Mouse (Mus musculus): ENCODE measurements around the gene Zmynd10.
A peak's percentile ranks its signal among the peaks of the same experiment; 100 is the strongest.

Gene Zmynd10

DNA sequence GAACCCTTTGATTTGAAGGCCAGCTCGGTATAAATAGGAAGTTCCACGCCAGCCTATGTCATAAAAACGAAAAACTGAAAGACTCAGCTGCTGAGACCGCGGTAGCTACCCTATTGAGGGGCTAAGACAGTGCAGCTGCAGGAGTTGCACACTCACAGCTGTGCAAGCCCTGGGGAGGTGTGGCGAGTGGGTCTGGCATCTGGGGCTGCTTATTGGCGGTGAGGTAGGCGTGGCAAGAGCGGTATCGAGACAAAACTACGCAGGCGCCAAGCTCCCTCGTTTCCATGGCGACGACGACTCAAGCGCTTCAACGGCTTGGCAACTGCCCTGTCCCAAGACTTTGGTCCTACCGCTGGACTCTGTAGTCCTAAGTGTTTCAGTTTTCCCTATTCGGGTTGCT is at the start of gene Zmynd10:
Zmynd10 (plus strand) TSS at position 273 of the 400 bp plus-strand sequence.
- peak; percentile 92 to 94 for DNase-seq

DNA sequence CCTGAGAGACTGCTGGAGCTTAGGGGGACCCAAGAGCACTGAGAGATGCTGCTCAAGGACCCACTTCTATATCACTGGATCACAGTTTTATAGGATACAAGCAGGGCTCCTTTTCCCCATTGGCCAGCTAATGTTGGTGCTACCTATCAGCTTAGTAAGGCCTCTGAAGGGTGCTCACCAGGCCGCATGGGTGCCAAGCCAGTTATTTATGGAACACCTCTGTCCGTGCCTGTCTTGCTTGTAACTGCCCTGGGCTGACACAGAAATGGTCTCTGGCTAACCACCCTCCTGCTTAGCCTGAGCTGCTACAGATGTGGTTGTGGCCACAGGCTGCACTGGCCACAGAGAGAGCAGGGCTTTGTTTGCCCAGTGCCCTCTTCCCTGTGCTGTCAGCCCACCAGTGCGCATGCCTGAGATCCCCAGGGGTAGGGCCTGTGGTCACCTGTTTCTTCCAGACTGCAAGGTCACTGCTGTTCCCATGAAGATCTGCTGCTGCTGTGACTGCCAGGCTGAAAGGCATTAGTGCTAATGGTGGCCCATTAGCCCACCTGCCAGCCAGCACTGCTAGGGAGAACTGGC is 46.3 kb upstream of the Zmynd10 start:
- no peak for DNase-seq

DNA sequence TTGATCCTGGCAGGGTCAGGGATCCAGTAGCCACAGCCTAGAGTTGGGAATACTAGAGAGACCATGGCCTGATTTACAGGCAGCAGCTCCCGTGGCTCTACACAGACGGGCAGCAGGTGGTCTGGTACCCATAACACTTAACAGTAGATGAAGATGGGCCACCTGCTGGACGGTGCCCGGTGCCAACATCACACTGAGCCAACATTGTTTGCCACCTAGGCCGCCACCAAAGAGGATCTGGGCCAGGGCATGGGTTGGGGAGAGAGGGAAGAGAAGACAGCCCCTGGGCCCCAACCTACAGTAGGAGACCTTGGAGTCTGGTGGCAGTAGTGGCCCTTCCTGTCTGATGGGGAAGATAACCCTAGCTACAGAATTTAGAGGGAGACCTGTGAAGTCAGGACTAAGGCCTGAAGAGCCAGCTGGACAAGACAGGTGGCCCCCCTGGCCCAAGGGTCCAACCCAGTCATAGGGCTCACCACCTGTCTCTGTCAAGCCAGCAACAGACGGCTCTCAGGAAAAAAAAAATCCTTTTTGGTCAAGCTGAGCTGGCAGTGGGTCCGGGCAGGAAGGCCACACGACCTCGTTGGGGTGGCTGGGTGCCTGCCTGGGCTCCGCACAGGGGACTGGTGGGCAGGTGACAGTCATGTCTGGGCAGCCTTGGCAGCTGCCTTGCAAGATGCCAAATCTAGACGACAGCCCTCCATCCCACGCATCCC is 44.8 kb upstream of the Zmynd10 start:
- no peak for DNase-seq

DNA sequence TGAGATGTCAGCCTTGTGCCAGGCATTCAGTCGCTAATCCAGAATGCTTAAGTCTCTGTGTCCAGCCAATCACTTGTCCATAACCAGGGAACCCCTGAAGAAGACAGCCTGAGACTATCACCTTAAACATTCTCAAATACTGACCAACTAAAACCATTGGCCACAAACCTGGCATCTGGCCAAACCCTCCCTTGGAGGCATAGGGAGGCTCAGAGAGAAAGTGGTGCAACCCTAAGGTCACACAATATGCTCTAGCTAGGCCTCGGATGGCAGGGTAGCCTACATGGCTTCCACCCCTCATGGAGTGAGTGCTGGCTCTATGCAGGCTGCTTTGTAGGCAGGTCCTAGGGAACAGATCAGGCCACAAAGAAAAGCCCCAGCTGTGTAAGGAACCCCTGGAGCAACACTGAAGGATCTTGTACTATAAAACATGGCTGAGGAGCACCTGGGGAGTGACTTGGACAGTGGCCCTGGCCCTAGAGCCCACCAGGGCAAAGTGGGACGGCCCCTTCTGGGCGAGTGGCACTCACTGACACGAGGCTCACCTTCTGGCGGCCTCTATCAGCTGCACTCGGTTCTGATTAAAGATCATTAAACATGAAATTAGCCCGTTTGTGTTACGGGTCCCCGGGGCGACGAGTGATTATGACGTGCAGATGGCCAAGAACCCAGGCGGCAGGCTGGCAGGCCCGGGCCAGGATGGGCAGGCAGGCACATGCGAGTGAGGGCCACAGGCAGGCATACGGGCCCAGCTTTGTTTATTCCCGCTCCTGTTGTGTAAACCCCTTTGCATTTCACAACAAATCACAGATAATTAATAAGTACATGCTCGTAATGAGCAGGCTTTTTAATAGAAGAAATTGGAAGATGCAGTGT is 42.2 kb upstream of the Zmynd10 start:
- no peak for DNase-seq

DNA sequence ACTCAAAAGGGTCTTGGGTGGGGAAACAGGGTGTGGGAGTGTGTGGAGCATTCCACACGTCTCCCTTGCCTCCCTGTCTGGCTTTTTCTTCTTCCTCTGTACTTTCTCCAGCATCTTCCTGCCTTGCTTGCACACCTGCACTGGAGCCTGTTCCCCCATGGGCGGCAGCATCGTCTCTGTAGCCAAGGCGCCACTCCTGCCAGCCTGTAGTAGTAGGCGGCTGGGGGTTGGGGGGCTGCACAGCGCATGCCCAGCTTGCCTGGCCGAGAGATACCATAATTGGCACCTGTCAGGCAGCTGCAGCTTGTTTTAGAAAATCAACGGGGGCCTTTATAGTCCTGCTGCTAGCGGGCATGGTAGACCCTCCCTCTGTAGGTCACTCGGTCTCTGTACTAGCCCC is 38.8 kb upstream of the Zmynd10 start:
- no peak for DNase-seq

DNA sequence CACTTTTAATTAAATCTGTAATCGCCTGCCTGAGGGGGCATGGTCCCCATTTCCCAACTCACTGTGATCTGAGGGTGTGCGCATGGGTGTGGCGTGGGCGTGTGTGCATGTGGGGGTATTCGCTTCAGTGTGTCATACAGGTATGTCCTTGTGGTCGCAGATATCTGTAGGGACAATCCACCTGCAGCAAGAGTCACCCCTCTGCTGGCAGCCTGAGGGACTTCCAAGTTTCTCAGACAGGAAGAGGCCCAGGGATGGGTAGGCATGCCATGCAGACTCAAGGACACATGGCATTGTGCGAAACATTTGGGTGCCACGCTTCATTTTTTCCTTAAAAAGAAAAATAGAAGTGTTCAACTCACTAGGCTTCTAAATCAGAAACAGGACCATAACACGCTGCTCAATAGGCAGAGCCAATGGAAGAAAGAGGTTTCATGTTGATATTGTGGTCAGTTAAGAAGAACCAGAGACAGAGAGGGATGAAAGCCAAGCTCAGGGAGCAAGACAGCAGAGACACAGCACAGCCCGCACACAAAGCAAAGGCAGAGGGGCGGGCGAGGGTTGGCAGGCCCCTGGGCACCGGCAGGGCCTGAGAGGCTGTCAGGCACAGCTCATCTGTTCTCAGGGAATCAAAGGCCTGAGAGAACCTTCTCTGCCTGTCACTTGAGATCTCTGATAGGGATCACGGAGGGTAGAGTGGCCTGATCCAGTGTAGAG is 36.6 kb upstream of the Zmynd10 start:
- no peak for DNase-seq

DNA sequence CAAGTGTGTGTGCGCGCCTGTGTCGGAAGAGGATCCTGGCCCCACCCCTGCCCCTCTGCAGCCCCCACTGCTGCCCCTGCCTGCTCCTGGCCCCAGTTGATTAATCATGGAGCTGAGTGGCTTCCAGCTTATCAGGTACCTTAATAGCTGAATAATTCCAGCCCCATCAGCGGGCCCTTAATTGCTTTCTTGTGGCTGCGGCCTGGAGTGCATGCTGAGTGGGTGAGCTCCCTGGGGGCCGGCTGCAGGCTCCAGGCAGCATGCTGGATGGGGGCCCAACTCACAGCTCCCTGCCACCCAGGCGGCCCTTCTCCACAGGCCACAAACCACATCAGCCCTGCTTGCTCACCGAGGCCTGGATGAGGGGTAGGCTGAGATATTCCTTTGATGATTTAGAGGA is 35.7 kb upstream of the Zmynd10 start:
- no peak for DNase-seq

DNA sequence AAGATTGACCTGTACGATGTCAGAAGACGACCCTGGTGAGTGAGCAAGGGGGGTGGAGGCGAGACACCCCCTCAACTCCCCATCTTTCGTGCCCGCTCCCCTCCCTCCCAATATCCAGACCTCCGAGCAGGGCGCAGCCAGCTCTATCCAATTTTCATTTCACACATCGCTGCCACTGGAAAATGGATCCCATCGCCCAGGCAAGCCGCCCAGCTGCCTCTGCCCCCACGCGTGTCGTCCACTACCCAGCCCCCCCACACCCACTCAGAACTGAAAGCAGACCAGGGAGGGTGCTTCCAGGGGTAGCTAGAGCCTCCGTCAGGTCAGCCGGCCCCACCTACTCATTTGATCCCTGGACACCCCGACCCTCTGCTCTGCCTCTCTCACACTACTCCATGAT is 34.8 kb upstream of the Zmynd10 start:
- DNase-seq = no peak

DNA sequence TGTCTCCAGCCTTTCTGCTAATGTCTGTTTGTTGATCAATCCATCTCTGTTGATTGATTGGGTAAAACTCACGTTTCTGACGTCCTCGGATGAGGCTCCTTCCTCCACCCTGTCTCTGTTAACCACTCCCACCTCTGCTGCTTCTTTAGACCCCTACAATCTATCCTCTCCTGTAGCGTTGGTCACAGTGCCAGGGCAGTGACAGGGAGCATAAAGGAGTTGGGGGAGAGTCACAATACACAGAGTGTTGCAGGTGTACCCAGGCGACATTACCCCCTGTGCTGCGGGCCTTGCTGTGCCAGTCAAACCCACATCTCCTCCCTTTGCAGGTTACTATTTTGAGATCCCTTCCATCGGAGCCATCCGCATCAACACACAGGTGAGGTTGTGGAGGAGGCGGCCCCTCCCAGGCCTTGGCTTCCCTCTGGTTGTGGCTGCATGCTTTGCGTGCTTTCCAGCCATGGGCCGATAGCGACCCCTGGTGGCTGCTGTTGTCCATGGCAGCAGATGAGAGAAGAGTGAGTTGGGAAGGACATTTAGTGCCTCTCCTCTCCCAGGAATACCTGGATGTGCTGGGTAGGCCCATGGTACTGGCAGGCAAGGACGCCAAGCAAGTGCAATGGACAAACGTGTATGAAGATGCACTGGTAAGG is 32.7 kb upstream of the Zmynd10 start:
- DNase-seq = peak; percentile 77 to 85

DNA sequence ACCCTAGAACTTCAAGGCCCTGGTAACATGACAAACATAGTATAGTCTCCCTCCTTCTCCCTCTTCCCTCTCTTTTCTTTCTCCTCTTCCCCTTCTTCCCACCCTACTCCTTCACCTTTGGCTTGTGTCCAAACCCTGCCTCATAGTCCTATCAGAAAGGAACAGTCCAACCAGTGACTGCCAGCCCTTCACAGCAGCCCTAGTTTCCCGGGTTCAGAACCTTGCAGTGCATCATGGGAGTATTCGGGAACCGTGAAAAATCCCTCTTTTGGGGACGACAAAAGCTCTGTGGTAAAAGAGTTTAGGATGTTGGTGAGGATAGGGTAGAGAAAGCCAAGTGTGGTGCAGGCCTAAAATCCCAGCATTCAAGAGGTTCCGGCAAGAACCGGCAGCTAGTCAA is 26.8 kb upstream of the Zmynd10 start:
- DNase-seq = no peak

DNA sequence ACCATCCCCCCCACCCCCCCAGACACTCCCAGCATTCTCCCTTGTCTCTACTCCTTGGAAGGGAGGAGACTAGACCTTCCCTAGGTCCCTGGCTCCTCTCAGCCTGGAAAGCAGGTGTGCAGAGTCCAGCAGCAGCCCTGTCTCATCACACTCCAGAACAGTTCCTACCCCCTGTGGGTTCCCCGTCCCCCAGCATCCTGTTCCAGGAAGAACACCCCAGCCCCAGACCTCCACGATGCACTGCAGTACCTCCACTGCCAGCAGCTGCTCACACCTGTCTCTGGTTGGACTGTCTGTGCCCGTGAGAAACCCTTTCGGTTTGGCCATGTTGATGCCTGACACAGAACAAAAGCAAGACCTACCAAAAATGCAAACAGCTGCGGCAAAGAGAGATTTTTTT is 25.9 kb upstream of the Zmynd10 start:
- DNase-seq = no peak

DNA sequence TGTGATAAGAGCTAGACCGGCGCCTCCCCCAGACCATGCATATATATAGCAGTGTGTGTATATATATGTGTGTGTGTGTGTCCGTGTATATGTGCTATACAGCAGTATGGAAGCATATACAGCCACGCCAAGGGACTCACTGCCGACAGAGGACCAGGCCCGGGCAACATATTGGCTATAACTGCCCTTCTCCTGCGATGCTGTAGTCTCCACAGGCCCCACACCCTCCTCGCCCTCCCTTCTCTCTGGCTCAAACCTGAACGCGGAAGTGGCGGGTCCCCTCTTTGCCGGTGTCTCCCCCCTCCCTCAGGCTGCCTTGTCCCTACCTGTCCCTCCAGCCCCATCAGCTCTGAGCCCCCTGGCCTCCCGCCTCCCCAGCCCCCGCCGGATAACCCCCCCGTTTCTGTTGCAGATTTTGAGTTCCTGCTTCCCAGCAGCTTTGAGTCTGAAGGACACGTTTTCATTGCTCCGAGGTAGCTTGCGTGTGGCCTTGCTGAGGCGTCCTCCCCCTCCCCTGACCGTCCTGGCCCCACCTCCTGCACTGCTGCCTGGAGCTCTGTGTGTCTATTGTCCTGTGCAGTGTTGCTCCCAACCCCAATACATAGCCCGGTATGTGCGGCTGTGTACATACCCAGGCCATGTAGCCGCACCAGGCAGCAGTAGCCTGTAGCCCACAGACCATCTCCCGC is 25.2 kb upstream of the Zmynd10 start:
- no peak for DNase-seq

DNA sequence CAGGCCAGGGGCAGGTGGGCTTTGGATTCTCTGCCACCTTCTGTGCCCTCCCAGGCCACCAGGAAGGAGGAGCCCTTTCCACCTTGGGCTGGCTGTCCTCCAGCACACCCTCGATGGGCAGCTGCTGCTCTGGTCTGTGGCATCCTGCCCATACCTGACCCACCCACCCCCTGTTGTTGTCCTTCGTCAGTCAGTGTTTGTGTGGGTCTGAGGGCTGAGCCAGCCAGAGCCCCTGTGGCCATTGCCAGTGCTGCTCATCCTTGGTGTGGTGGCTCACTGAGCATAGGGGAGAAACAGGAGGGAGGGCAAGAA is 24.7 kb upstream of the Zmynd10 start:
- no peak for DNase-seq

DNA sequence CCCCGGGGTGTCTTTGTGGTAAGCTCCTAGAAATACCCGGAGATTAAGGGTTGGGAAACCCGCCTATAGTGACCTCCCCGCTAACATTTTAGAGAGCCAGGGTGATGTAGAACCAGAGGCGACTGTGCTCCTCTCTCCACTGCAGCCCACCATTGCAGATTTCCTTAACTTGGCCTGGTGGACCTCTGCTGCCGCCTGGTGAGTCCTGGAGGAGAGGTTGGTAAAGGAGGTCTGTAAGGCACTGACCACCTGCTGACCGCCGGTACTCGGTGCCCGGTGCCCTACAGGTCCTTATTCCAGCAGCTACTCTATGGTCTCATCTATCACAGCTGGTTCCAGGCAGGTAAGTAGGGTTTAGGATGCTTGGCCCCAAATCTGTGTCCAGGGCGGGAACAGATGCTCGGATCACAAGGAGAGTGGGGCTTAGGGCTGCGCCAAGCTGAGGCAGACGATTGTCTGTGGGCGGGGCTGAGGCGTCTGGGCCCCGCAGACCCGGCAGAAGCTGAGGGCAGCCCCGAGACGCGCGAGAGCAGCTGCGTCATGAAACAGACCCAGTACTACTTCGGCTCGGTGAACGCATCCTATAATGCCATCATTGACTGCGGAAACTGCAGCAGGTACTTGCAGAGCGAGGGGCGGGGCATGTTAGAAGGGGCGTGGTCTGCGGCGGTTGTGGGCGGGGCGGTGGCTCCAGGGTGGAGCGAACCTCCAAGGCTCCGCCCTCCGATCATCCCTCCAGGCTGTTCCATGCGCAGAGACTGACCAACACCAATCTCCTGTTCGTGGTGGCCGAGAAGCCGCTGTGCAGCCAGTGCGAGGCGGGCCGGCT is 20.7 kb upstream of the Zmynd10 start:
- DNase-seq = peak; percentile 79 to 84

DNA sequence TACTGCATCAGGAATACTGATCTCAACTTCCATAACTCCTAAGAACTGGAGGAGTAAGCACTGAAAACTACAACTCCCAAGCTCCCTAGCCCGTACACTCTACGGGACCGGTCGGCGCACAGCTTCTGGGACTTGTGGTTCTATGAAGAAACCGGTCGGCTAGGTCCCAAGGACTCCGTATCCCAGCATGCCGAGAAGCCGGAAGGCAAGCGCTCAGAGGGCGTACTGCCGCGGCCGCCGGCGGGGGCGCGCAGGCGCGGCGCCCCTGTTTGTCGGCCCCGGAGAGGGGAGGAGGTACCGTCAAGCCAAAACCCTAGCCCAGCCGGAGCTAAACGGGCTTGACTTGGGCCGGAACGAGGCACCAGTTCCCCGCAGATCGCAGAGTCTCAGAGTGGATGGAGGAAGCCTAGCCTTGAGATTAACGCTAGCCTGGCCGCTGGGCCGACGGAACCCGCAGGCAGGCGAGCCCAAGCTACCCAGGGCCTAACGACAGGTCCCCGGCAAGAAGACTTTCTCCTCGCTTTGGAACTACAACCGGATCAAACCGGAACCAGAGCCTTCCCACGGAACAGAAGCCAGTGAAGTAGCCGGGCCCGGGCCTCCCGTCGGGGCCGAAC is 13.2 kb upstream of the Zmynd10 start, which contains the start of gene Tmem115:
Tmem115 (plus strand) TSS at position 155 of the 617 bp plus-strand sequence.
- DNase-seq = peak; percentile 94 to 97

DNA sequence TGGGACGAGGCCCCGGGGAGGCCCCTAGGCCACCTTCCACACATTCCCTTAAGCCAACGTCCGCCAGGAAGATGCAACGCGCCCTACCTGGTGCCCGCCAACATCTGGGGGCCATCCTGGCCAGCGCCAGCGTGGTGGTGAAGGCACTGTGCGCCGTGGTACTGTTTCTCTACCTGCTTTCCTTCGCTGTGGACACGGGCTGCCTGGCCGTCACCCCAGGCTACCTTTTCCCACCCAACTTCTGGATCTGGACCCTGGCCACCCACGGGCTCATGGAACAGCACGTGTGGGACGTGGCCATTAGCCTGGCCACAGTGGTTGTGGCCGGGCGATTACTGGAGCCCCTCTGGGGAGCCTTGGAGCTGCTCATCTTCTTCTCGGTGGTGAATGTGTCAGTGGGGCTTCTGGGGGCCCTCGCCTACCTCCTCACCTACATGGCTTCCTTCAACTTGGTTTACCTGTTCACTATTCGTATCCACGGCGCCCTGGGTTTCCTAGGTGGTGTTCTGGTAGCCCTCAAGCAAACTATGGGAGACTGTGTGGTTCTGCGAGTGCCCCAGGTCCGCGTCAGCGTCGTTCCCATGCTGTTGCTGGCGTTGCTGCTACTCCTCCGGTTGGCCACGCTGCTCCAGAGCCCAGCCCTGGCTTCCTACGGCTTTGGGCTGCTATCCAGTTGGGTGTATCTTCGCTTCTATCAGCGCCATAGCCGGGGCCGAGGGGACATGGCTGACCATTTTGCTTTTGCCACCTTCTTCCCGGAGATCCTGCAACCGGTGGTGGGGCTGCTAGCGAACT is 12.5 kb upstream of the Zmynd10 start:
- DNase-seq = peak; percentile 42 to 51

DNA sequence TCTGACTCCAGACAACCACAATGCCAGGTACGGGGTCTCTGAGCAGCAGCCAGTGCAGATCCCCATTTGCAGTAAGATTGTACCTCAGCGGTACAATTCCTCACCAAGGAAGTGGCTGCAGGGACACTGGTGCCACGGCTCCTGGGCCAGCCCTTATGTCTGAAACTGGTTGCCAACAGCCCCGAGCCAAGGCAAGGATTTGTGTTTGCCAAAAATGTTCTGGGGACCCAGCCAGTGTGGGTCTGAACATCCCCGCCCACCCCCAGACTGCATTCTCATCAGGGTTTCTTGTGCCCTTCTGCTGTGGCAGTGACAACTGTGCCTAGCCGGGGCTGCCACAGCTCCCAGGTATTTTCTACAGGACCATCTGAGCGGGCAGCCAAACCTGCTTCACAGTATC is 8.9 kb upstream of the Zmynd10 start:
- DNase-seq = no peak

DNA sequence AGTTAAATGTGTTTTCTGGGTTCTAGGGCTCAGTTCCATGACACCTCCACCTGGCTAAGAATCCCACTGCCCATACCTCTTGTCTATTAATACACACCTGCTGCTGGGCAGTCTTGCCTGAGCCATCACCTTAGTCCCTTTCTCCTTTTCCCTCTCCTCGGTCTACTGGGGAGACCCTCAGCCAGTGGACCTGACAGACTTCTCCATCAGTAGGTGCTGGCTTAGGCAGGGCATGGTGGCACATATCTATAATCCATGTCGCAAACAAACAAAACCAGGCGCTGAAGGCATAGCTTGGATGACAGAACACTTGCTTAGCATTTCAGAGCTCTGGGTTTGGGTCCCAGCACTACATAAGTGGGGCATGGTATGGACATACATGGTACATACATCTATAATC is 8.4 kb upstream of the Zmynd10 start:
- no peak for DNase-seq

DNA sequence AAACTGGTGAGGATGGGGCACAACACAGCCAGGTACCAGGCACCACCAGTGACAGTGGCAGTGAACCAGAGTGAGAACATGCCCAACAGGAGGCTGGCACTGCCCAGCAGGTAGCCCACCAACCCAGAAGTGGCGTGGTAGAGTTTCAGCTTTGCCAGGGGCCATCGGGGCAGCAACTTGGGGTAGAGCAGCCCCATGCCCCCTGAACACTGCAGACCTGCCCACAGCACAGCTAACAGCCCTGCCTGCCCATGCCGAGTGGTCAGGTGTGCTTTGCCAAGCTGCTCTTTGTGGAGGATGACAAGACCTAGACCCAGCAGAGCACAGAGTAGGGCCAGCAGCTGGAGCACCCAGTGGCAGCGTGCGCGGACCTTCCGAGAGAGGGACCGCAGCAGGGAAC is 7.2 kb upstream of the Zmynd10 start:
- DNase-seq = peak in 1 of 2 experiments; percentile 20

DNA sequence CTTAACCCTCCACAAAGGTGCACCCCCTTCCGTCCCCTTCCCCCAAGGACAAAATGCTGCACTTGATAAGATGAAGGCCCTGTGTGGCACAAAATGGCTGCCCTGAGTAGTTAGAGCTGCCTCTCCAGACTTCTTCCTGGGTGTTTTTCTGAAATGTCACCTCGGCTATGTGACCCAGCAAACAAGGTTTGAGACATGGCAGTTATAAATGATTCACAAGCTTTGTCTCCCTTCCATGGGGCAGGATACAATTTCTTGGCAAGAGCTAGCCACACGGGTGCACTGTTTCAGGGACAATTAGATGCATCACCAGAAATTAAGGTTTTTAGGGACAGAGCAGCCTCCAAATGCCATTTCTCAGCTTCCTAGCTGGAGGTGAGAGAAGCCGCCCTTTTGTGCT is 6.7 kb upstream of the Zmynd10 start:
- DNase-seq = no peak
